Mouse (Mus musculus): ENCODE measurements around the gene Wdr76.
"Not testable (repeated sequence)": the region's sequence is repeated elsewhere in the genome, so short reads cannot be mapped to it uniquely, and the experiment has no call there.

Wdr76 gene

GRCm38 (mm10) chr2:121505942-121506882 is at the start of gene Wdr76, which contains the start of gene Mfap1a:
Gene Wdr76, plus strand, starts transcription at chr2:121506723.
Gene Mfap1a, minus strand, starts transcription at chr2:121506665.
- in situ Hi-C loops (cut with MboI, MseI) = loop anchor here (5.0 kb wide), 1 partner anchor 34 kb away; the partner anchor contains the start of gene Mfap1b

- in situ Hi-C loops (cut with MboI, MseI) = loop anchor here (25.0 kb wide), 1 partner anchor 1277 kb away; the partner anchor contains the start of gene Bloc1s6
Measured at GRCm38 (mm10) chr2:121460071-121460470, 46.5 kb upstream of the Wdr76 start.

GRCm38 (mm10) chr2:121468982-121469381 is 37.5 kb upstream of the Wdr76 start:
- in situ Hi-C loops (cut with MboI, MseI) = loop anchor here (25.0 kb wide), 1 partner anchor 1268 kb away; the partner anchor contains the start of gene Bloc1s6

- in situ Hi-C loops (cut with MboI, MseI) = loop anchor here (5.0 to 25.0 kb wide), 2 partner anchors 35 to 1265 kb away; partner anchors contain the start of genes Bloc1s6, Mfap1a and Wdr76
Measured at GRCm38 (mm10) chr2:121472783-121473182, 33.7 kb upstream of the Wdr76 start.

- in situ Hi-C loops (cut with MboI, MseI) = loop anchor here (5.0 to 25.0 kb wide), 2 partner anchors 34 to 1264 kb away; partner anchors contain the start of genes Bloc1s6, Mfap1a and Wdr76
Measured at GRCm38 (mm10) chr2:121473301-121474179, 33.0 kb upstream of the Wdr76 start, which contains the start of gene Mfap1b. Gene Mfap1b, minus strand, starts transcription at chr2:121474067.

GRCm38 (mm10) chr2:121474180-121474535 is 32.4 kb upstream of the Wdr76 start:
- in situ Hi-C loops (cut with MboI, MseI) = loop anchor here (5.0 to 25.0 kb wide), 2 partner anchors 33 to 1263 kb away; partner anchors contain the start of genes Bloc1s6, Mfap1a and Wdr76

GRCm38 (mm10) chr2:121475306-121475705 is 31.2 kb upstream of the Wdr76 start:
- in situ Hi-C loops (cut with MboI, MseI) = not testable (repeated sequence)

- in situ Hi-C loops (cut with MboI, MseI) = no loop called here
Measured at GRCm38 (mm10) chr2:121477491-121478266, 28.8 kb upstream of the Wdr76 start.

- in situ Hi-C loops (cut with MboI, MseI) = no loop called here
Measured at GRCm38 (mm10) chr2:121480498-121480897, 26.0 kb upstream of the Wdr76 start.

- in situ Hi-C loops (cut with MboI, MseI) = not testable (repeated sequence)
Measured at GRCm38 (mm10) chr2:121480916-121481315, 25.6 kb upstream of the Wdr76 start.

- in situ Hi-C loops (cut with MboI, MseI) = no loop called here
Measured at GRCm38 (mm10) chr2:121483576-121483975, 22.9 kb upstream of the Wdr76 start.

GRCm38 (mm10) chr2:121484403-121484802 is 22.1 kb upstream of the Wdr76 start:
- in situ Hi-C loops (cut with MboI, MseI) = not testable (repeated sequence)

GRCm38 (mm10) chr2:121501550-121501949 is 5.0 kb upstream of the Wdr76 start:
- in situ Hi-C loops (cut with MboI, MseI) = not testable (repeated sequence)

- in situ Hi-C loops (cut with MboI, MseI) = loop anchor here (5.0 kb wide), 1 partner anchor 35 kb away; the partner anchor contains the start of gene Mfap1b
Measured at GRCm38 (mm10) chr2:121507173-121507950, 839 bp downstream of the Wdr76 start.

GRCm38 (mm10) chr2:121507951-121508330 is 1.4 kb downstream of the Wdr76 start:
- in situ Hi-C loops (cut with MboI, MseI) = loop anchor here (5.0 kb wide), 1 partner anchor 36 kb away; the partner anchor contains the start of gene Mfap1b

GRCm38 (mm10) chr2:121509584-121509983 is 3.1 kb downstream of the Wdr76 start:
- in situ Hi-C loops (cut with MboI, MseI) = loop anchor here (5.0 kb wide), 1 partner anchor 37 kb away; the partner anchor contains the start of gene Mfap1b

GRCm38 (mm10) chr2:121511401-121511800 is 4.9 kb downstream of the Wdr76 start:
- in situ Hi-C loops (cut with MboI, MseI) = no loop called here

GRCm38 (mm10) chr2:121512991-121513765 is 6.7 kb downstream of the Wdr76 start:
- in situ Hi-C loops (cut with MboI, MseI) = not testable (repeated sequence)

GRCm38 (mm10) chr2:121514211-121514610 is 7.7 kb downstream of the Wdr76 start:
- in situ Hi-C loops (cut with MboI, MseI) = no loop called here
